Mouse (Mus musculus) stomach, postnatal 0 days (tissue): ENCODE measurements at regions not wholly inside any gene's neighbourhood (a gene's known extent, or its start where the extent isn't known, plus 50 kb on each side); places are given as distances from the start of the nearest gene placed in this dataset.

ENCODE experiments used
- ATAC-seq: fragments of 200-750 bp; cut with Nextera tagmentation; 2 replicates; pipeline ENCODE4 v1.8.0; 2017; ENCODE audit not compliant: low FRiP score, low TSS enrichment
- DNase-seq: peaks from one replicate; pipeline ENCODE4 v3.0.0-alpha.2; 2016; ENCODE audit warnings: low spot score
- H3K27ac ChIP-seq: fragments of 300-500 bp; sonication (generic); replicated peaks from 2 replicates; pipeline ENCODE4 v1.5.1; 2014; ENCODE audit warnings: mild to moderate bottlenecking, control low read depth
- H3K27me3 ChIP-seq: fragments of 300-500 bp; sonication (generic); 2 replicates; pipeline ENCODE4 v1.6.1; 2014; ENCODE audit warnings: low read length; ENCODE audit not compliant: control insufficient read depth, insufficient read depth
- H3K36me3 ChIP-seq: fragments of 300-500 bp; sonication (generic); 2 replicates; pipeline ENCODE4 v1.6.1; 2014; ENCODE audit warnings: low read length, mixed read lengths; ENCODE audit not compliant: control insufficient read depth, insufficient read depth
- H3K4me1 ChIP-seq: fragments of 300-500 bp; sonication (generic); replicated peaks from 2 replicates; pipeline ENCODE4 v1.6.1; 2014; ENCODE audit warnings: antibody characterized with exemption; ENCODE audit not compliant: control insufficient read depth, insufficient read depth
- H3K4me2 ChIP-seq: fragments of 300-500 bp; sonication (generic); replicated peaks from 2 replicates; pipeline ENCODE4 v1.6.1; 2014; ENCODE audit warnings: low read depth, mild to moderate bottlenecking, control low read depth, moderate library complexity
- H3K4me3 ChIP-seq: fragments of 300-500 bp; sonication (generic); 2 replicates; pipeline ENCODE4 v1.5.1; 2014; ENCODE audit warnings: low read depth, low read length, control low read depth
- H3K9ac ChIP-seq: fragments of 300-500 bp; sonication (generic); 2 replicates; pipeline ENCODE4 v1.6.1; 2014; ENCODE audit warnings: mild to moderate bottlenecking, low read length, control low read depth, mixed read lengths
- H3K9me3 ChIP-seq: fragments of 300-500 bp; sonication (generic); 2 replicates; pipeline ENCODE4 v1.6.1; 2016; ENCODE audit warnings: low read length; ENCODE audit not compliant: control insufficient read depth
- CTCF ChIP-seq: IDR thresholded peaks from 2 replicates; pipeline ENCODE4 v1.5.1; 2016; ENCODE audit warnings: antibody characterized with exemption, low read depth, mild to moderate bottlenecking, moderate library complexity
- EP300 ChIP-seq: optimal IDR thresholded peaks from 2 replicates; pipeline ENCODE3; 2016; ENCODE audit warnings: antibody characterized with exemption
- WGBS: fragments of 180-500 bp; shearing (Covaris S2); extraction: QIAGEN DNeasy Blood & Tissue Kit; methylation state at CpG from one replicate; pipeline ENCODE4 v1.1.7; 2014; 5-methylcytosine and 5-hydroxymethylcytosine counted together

DNA sequence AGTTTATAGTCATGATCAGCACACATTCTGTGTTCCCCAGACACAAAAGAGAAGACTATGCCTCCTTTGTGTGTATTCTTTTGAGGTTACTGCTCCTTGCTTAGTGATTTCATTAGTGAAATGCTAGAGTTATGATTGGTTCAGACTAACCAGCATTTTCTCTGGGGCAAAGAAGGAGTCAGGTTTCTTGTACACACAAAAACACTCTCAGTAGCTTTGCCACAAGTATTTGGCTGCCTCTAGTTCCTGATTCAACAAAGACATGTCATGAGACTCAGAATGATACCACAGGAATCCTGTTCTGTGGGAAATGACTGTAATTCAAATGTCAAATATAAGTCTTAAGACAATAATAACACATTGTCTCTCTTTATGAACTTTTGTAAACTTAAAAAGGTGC, 86.9 kb downstream of the Alx1 start:
- Histone ChIP-seq H3K4me2 (no peak overlapping the region), H3K4me3 (no peak overlapping the region), H3K9me3 (no peaks in the 10 kb centered on the region), H3K36me3 (no peaks in the 10 kb centered on the region), H3K27me3 (no peaks in the 10 kb centered on the region), H3K27ac (no peak overlapping the region), H3K9ac (no peak overlapping the region), H3K4me1 (no peaks in the 10 kb centered on the region)
- ATAC-seq: no peak
- no peak for DNase-seq
- TF ChIP-seq CTCF: no peak
- TF ChIP-seq EP300: no peak

- H3K9me3 ChIP-seq: no peaks in the 10 kb centered on the region
- no peak for DNase-seq
- H3K36me3 ChIP-seq: no peaks in the 10 kb centered on the region
- no peaks in the 10 kb centered on the region for H3K27me3 ChIP-seq
- H3K27ac ChIP-seq: no peak overlapping the region
- TF ChIP-seq CTCF: no peak
- H3K4me1 ChIP-seq: no peaks in the 10 kb centered on the region
- ATAC-seq: no peak
- H3K4me2 ChIP-seq: no peak overlapping the region
- no peak overlapping the region for H3K4me3 ChIP-seq
- no peak overlapping the region for H3K9ac ChIP-seq
Measured at GRCm38 (mm10) chr10:102940823-102941519, 89.0 kb downstream of the Alx1 start.

DNA sequence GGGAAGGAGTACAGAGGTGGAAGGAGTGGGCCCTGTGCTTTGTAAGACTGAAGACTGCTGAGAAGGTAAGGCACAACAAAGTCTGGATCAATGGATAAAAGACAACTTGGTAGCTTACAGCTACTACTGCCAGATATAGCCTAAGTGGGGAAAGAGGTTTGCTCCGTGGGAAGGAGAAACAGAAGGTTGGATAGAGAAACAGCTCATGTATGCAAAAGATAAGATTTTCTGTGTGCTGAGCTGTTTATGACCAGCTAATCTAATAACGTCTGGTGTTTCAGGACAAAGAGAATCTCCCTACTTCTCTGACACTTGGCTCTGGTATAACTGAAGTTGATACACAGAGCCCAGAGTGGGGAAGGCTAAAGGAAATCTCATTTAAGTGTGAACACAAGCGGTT, 98.6 kb downstream of the Alx1 start:
- no peak for TF ChIP-seq CTCF
- no peak for TF ChIP-seq EP300
- H3K9ac ChIP-seq: no peak overlapping the region
- H3K4me3 ChIP-seq: no peak overlapping the region
- H3K9me3 ChIP-seq: no peaks in the 10 kb centered on the region
- H3K27ac ChIP-seq: no peak overlapping the region
- H3K4me1 ChIP-seq: no peaks in the 10 kb centered on the region
- no peaks in the 10 kb centered on the region for H3K27me3 ChIP-seq
- ATAC-seq: no peak
- no peak overlapping the region for H3K4me2 ChIP-seq
- DNase-seq: no peak
- no peaks in the 10 kb centered on the region for H3K36me3 ChIP-seq
- 52% methylated on average over 3 of the region's 3 CpGs for WGBS

GRCm38 (mm10) chr10:102928651-102929050, 101.4 kb downstream of the Alx1 start:
- no peaks in the 10 kb centered on the region for H3K27me3 ChIP-seq
- no peaks in the 10 kb centered on the region for H3K36me3 ChIP-seq
- DNase-seq (no peak), ATAC-seq (no peak)
- H3K9ac ChIP-seq: no peak overlapping the region
- TF ChIP-seq EP300: no peak
- TF ChIP-seq CTCF: no peak
- H3K27ac ChIP-seq: no peak overlapping the region
- no peak overlapping the region for H3K4me2 ChIP-seq
- no peaks in the 10 kb centered on the region for H3K4me1 ChIP-seq
- H3K9me3 ChIP-seq: no peaks in the 10 kb centered on the region
- WGBS: 35% methylated on average over 1 of the region's 1 CpGs
- no peak overlapping the region for H3K4me3 ChIP-seq

DNA sequence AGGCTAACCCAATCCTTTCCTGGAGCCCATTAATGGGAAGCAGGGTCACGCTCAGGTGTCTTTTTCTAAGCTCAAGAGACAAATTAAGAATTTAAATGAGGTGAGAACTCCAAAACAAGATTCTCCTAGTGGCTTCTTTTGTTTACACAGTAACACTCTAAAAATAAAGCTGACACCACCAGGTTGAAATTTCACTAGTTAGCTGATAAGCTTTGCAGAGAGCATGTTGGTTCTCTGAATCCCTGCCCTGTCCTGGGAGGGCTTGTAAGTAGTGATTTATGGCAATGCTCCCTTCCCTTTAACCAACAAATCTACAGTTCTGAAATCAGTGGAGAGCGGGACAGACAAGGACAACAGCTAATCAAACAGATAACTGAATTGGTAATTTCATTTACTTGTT, 132.6 kb downstream of the Alx1 start:
- 7% methylated on average over 2 of the region's 2 CpGs for WGBS
- Histone ChIP-seq H3K4me3 (no peak overlapping the region), H3K9ac (no peak overlapping the region), H3K27me3 (no peaks in the 10 kb centered on the region), H3K4me2 (no peak overlapping the region), H3K4me1 (no peaks in the 10 kb centered on the region), H3K9me3 (no peaks in the 10 kb centered on the region), H3K36me3 (no peaks in the 10 kb centered on the region), H3K27ac (no peak overlapping the region)
- TF ChIP-seq CTCF: no peak
- no peak for TF ChIP-seq EP300
- no peak for ATAC-seq
- DNase-seq: no peak

GRCm38 (mm10) chr10:102895952-102896351, 134.1 kb downstream of the Alx1 start:
- Histone ChIP-seq H3K27me3 (no peaks in the 10 kb centered on the region), H3K4me3 (no peak overlapping the region), H3K9ac (no peak overlapping the region), H3K4me2 (no peak overlapping the region), H3K9me3 (no peaks in the 10 kb centered on the region), H3K27ac (no peak overlapping the region), H3K4me1 (no peaks in the 10 kb centered on the region), H3K36me3 (no peaks in the 10 kb centered on the region)
- DNase-seq (no peak), ATAC-seq (no peak)
- 6% methylated on average over 1 of the region's 1 CpGs for WGBS
- TF ChIP-seq CTCF: no peak
